Mouse (Mus musculus) E14TG2a.4 (cell line): ENCODE data around the gene Gm21750.
A peak's percentile ranks its signal among the peaks of the same experiment; 100 is the strongest.

Experiments used
- H3K27me3 ChIP-seq: 2 replicates; pipeline ENCODE4 v1.6.1; 2014; ENCODE audit warnings: low read length, control low read depth; ENCODE audit not compliant: insufficient read depth
- H3K36me3 ChIP-seq: 2 replicates; pipeline ENCODE4 v1.6.1; 2014; ENCODE audit warnings: low read length, control low read depth; ENCODE audit not compliant: insufficient read depth
- H3K4me1 ChIP-seq: replicated peaks from 2 replicates; pipeline ENCODE4 v1.6.1; 2014; ENCODE audit warnings: low read depth, low read length, control low read depth
- H3K4me3 ChIP-seq: replicated peaks from 2 replicates; pipeline ENCODE4 v1.5.1; 2014; ENCODE audit warnings: mild to moderate bottlenecking, low read length
- H3K9me3 ChIP-seq: 2 replicates; pipeline ENCODE4 v1.6.1; 2014; ENCODE audit warnings: low read length, control low read depth
- CTCF ChIP-seq: conservative IDR thresholded peaks from 2 replicates; pipeline ENCODE4 v1.5.1; 2014; ENCODE audit warnings: low read length
- NANOG ChIP-seq: IDR thresholded peaks from 2 replicates; pipeline ENCODE4 v1.6.1; 2014; ENCODE audit warnings: borderline replicate concordance, low read length, mixed read lengths
- POU5F1 ChIP-seq: IDR thresholded peaks from 2 replicates; pipeline ENCODE4 v1.6.1; 2014; ENCODE audit warnings: low read length, borderline replicate concordance

The Gm21750 gene

GRCm38 (mm10) chr14:73650179-73650578 is 10.8 kb upstream of the Gm21750 start:
- no peak overlapping the region for H3K4me3 ChIP-seq
- no peaks in the 10 kb centered on the region for H3K9me3 ChIP-seq
- no peaks in the 10 kb centered on the region for H3K4me1 ChIP-seq
- H3K36me3 ChIP-seq, result no peaks in the 10 kb centered on the region
- H3K27me3 ChIP-seq, result no peaks in the 10 kb centered on the region
- TF ChIP-seq POU5F1, result no peak
- TF ChIP-seq NANOG, result no peak
- no peak for TF ChIP-seq CTCF

GRCm38 (mm10) chr14:73670091-73670490 is 9.1 kb downstream of the Gm21750 start:
- no peak overlapping the region for H3K4me3 ChIP-seq
- H3K36me3 ChIP-seq, result no peaks in the 10 kb centered on the region
- no peak for TF ChIP-seq CTCF
- H3K9me3 ChIP-seq, result no peaks in the 10 kb centered on the region
- no peaks in the 10 kb centered on the region for H3K27me3 ChIP-seq
- no peaks in the 10 kb centered on the region for H3K4me1 ChIP-seq

GRCm38 (mm10) chr14:73687726-73688125 is 26.7 kb downstream of the Gm21750 start:
- no peaks in the 10 kb centered on the region for H3K9me3 ChIP-seq

GRCm38 (mm10) chr14:73688427-73688826 is 27.4 kb downstream of the Gm21750 start:
- TF ChIP-seq NANOG (no peak), POU5F1 (no peak), CTCF (no peak)
- Histone ChIP-seq H3K27me3 (no peaks in the 10 kb centered on the region), H3K4me1 (no peaks in the 10 kb centered on the region), H3K4me3 (no peak overlapping the region), H3K36me3 (no peaks in the 10 kb centered on the region), H3K9me3 (no peaks in the 10 kb centered on the region)

More at GRCm38 (mm10) chr14:73687726-73688125, 26.7 kb downstream of the Gm21750 start:
- no peaks in the 10 kb centered on the region for H3K27me3 ChIP-seq
- no peak overlapping the region for H3K4me3 ChIP-seq
- H3K36me3 ChIP-seq, result no peaks in the 10 kb centered on the region
- no peak for TF ChIP-seq CTCF
- no peak for TF ChIP-seq POU5F1
- no peak for TF ChIP-seq NANOG
- H3K4me1 ChIP-seq, result no peaks in the 10 kb centered on the region

- Histone ChIP-seq H3K27me3 (no peaks in the 10 kb centered on the region), H3K36me3 (no peaks in the 10 kb centered on the region), H3K9me3 (no peaks in the 10 kb centered on the region), H3K4me3 (no peak overlapping the region), H3K4me1 (no peaks in the 10 kb centered on the region)
- TF ChIP-seq POU5F1 (no peak), CTCF (peak; percentile 34; the same call in 1 of the 2 replicates)
Measured at GRCm38 (mm10) chr14:73700256-73700655, 39.2 kb downstream of the Gm21750 start.

GRCm38 (mm10) chr14:73709412-73710110 is 48.5 kb downstream of the Gm21750 start:
- TF ChIP-seq NANOG, result no peak
- no peak for TF ChIP-seq POU5F1
- no peak for TF ChIP-seq CTCF
- peaks cover 19% of the 10 kb centered on the region for H3K9me3 ChIP-seq
- no peaks in the 10 kb centered on the region for H3K36me3 ChIP-seq
- H3K27me3 ChIP-seq, result no peaks in the 10 kb centered on the region
- no peak overlapping the region for H3K4me3 ChIP-seq
- H3K4me1 ChIP-seq, result no peaks in the 10 kb centered on the region
